Mouse (Mus musculus): Measurements from ENCODE around the gene Ap3d1.

Gene Ap3d1

DNA sequence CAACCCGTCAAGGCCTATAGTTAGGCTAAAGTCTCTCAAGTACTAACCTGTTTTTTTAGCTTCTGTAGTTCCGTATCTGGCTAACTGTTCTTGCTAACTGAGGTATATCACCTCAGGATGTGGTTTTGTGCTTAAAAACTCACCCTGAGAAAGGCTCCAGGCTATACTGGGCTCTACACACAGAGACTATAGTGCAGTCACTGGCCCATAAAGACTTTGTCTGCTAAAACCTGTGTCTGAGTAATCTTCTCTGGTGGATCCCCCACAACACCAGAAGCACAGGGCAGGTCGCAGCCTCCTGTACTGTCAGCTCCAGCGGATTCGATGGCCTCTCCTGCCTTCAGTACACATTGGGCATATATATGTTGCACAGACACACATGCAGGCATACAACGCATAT, 60.1 kb downstream of the Ap3d1 start:
- DNase-seq (ENCODE audit: low spot score) = no peak

DNA sequence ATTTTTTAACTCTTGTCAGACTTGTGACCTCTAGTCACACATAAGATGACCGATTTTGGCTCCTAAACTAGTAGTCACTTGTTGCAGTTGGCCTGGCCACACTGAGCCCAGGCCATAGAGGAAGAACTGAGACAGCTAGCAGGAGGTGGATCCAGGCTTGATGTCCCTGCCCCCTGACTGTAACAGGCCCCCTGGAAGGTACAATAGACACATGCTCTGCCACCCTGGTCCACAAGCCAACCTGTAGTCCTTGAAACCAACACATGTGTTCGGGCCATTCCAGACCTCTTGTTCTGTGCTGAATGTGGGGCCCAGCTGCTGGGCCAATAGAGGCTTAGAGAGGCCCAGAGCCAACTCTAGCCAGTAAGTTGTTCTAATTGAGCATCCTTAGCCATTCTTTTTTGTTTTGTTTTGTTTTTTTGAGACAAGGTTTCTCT, 61.8 kb downstream of the Ap3d1 start:
- DNase-seq (ENCODE audit: low spot score) = no peak

DNA sequence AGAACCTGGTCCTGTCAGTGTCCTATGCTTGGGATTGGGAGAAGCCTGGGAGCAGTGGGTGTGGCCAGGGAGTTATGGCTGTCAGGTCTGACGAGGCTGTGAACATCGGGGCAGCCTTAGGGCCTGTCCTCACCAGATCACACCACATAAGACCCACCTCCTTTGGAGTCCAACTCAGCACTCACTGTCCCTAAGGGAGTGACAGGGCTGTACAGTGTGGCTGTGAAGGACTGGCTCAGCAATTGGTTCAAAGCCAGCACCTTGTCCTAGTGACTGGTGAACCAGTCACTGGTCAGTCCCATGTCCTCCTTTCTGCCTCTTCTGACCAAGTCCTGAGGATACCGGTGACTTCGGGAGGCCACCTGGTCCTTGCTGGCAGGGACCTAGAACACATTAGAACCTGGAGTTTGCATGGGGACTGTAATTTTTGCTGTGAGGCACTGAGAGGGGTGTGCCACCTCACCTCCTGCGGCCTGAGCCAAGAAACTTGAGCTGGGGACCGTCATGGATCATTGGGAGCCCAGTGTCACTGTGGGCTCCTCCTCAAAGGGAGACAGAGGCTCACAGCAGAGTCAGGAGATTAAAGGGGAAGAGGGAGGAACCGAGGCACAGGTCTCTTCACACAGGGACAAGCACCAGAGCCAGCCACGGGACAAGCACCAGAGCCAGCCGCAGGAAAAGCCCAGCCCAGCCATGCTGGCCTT, 62.4 kb downstream of the Ap3d1 start:
- no peak for DNase-seq (ENCODE audit: low spot score)

DNA sequence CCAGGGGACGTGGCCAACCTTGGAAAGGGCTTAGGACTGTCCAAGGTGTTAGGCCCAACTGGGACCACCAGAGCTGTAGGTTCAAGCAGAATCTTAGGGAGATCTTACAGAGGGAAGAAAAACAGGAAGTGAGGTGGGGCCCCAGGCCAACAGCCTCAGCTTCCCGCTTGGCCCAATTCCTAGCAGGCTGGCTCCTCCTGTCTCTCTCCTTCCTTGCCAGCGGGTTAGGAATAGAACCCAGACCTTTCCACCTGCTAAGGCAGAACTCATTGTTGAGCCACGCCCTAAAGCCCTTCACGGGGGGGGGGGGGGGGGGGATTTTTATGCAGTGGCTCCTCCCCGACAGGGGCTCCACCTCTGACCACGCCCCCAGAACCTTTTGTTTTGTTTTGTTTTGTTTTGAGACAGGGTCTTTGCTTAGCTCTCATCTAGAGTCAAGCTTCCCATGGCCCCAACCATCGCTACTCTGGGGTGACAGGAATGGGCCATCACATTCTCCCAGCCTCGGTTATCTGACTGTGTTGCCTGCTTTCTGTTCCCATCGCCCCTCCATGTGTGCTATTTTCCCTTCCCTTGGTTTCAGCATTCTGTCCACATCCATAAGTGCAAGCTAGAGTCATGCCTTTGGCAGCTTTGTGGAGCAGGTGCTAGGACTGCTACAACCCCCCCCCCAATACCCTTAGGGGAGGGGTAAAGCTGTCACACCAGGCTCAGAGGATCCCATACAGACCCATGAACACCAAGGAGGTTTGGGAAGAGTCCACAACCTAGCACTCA, 63.3 kb downstream of the Ap3d1 start:
- no peak for DNase-seq (ENCODE audit: low spot score)

DNA sequence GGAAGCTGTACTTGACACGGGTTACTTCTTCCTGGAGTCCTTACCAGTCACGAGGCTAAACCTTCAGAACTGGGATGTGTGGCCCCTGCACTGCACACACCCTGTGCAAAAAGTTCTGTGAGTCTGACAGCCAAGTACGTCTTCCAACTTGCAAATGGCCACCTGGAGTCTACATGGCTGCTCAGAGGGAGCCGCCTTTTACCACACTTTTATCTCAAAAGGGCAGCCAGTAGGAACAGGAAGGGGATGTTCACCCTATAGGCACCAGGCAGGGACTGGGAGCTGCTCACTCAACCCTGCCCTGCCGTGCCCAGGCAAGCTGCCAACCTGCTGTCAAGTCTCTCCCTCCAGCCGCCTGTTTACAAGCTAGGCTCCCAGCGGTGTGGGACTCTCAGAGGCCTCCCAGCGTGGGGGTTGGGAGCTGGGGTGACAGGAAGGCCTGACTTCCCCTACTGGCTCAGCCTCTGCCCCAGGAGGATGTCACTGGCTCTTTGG, 64.1 kb downstream of the Ap3d1 start, which contains the start of gene Mknk2:
Gene Mknk2, minus strand, starts transcription at position 171 of the 495 bp plus-strand sequence.
- peak; percentile 89 for DNase-seq (ENCODE audit: low spot score)

DNA sequence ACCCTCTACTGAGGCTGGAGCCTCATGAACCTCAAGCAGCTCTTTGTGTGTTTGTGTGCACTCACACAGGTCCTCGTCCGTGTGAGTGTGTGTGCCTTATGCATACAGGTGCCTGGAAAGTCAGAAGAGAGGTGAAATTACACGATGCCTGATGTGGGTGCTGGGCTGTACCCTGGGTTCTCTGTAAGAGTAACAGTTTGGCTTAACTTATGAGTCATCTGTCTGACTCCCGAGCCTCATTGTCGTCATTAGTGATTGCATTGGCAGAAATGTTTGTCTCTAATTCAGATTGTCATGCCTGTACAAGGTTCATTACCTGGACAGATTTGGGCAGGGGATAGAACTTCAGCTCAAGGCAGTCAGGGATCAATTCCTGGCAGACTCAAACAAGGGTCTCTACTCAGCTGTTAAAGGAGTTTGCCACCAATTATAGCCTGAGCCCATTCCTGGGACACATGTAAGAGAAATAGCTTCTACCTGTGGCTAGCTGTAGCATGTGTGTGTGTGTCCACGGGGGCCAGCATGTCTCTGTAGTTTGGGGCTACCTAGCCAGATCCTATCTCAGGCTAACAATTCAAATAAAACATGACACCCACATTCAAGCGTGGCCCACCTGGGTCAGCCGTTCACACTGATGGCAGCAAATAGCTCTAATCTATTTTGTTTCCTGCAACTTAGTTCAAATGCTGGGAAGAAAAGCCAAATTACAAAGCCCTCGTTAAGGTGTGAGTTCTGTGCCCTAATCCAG, 64.8 kb downstream of the Ap3d1 start:
- no peak for DNase-seq (ENCODE audit: low spot score)

DNA sequence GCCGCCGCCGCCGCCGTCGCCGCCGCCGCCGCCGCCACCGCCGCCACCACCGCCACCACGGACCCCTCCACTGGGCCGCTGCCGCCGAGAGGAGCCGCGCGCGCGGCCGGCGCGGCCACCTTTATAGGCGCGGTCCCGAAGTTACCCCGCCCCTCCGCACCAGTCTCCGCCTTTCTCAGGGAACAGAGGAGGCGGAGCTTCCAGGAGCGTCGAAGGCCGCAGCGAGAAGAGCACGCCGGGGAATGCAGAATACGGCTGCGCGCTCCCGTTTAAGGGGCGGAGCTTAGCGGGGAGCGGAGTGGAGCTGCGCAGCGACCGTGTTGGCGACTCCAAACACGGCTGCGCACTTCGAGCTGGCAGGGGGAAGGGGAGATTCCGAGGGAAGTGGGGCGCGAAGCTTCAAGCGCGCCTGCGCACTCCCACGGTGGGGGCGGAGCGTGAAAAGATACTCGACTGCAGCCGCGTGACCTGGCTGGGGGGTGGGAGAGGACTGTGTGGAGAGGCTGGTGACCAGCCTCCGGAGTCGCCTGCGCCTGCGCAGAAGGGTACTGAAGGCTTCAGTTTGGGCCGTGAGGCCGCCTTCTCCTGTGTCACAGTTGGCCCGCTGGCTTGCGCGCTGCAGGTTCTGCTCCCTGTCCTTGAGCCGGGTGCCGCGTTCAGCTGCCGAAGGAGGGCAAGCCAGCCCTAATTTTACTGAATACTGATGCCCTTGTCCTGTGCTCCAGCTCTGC, 65.7 kb downstream of the Ap3d1 start:
- DNase-seq (ENCODE audit: low spot score) = peak; percentile 99

DNA sequence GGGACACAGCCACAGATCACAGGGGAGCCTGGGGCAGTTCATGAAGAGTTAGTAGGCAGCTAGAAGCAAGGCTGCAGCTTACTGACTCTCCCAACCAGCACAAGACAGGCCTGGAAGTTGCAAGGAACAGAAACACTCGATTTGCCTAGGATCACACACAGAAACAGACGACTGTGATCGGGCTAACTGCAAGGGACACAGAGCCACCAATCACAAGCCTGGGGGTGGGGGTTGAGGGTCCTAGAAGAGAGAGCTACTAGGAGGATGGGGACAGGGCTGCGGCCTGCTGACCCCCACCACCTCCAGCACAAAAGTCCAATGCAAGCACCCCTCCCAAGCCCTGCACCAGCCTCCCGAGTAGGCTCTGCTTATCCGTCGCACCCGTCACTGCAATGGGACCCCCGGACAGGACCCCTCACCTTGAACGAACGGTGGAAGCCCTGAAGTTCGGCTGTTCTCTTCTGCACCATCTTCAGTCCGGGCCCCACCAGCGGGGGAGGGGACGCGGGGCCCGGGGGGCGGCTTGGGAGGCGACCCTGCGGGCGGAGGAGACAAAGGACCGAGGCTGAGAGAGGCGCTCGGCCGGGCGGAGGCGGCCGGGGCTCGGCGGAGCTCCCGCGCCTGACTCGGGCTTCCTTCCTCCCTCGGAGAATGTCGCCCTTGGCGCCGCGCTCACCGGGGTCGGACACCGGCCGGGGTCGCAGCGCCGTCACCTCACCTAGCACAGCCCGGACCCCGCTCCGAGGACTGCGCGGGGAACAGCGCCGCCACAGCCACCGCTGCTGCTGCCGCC, 66.5 kb downstream of the Ap3d1 start:
- no peak for DNase-seq (ENCODE audit: low spot score)

DNA sequence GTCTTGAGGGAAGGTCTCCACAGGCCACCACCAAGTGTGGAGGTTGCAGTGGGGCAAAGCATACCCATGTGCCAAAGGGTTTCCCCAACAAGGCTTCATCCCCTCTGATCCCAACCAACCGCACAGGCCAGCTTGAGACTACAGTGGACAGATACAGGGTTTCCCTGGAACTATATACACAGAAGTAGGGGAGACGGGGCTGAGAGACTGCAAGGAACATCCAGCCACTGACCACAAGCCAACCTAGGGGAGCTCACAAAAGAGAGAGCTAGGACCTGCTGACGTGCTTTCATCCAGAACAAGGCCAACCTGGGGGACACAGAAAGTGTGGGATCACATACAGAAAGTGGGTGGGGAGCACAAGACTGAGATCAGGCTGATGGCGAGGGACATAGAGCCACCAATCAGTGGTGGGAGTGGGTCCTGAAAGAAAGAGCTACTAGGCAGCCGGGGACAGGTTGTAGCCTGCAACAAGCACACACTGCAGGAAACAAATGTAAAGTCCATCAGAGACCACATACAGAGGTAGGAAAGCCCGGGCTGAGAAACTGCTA, 67.1 kb downstream of the Ap3d1 start:
- no peak for DNase-seq (ENCODE audit: low spot score)

DNA sequence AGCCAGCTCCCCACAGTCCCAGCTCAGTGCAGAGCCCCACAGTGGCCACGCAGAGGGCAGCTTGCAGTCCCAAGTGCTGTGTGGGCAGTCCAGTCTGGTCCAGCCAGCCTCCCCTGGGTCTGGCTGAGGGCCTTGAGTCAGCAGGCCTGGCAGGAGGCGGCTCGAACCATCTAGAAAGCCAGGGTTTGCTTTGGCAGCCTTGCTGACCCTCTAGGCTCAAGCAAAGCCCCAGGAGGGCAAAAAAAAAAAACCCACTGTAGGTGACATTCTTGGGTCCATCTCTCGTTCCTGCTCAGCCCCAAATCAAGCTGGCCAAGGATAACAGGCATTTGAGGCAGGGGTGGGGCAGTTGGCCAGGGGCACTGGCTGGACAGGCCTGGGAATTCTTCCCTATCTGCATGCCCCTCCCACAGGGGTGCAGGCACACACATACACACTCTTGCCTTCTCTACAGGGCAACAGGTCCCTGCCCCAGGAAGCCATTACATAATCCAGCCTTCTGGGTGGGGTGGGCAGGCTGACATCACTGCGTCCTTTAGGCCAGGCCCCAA, 67.8 kb downstream of the Ap3d1 start:
- DNase-seq (ENCODE audit: low spot score) = no peak

DNA sequence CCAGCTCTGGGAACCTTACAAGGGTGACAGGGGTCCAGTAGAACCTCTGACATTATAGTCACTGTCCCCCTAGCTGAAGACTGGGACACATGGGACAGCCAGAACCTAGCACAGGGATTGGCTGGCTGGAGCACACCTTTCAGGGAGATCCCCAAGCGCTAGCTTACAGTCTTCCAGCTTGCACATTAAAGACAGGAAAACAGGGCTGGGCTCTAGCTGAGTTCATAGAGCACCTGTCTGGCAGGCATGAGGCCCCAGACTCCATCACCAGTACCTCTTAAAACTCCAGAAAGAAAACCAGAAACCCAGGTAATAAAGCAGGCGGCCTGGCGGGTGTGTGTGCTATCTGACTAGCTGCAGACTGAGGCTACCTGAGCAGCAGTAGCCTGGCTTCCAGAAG, 68.4 kb downstream of the Ap3d1 start:
- DNase-seq (ENCODE audit: low spot score) = no peak

DNA sequence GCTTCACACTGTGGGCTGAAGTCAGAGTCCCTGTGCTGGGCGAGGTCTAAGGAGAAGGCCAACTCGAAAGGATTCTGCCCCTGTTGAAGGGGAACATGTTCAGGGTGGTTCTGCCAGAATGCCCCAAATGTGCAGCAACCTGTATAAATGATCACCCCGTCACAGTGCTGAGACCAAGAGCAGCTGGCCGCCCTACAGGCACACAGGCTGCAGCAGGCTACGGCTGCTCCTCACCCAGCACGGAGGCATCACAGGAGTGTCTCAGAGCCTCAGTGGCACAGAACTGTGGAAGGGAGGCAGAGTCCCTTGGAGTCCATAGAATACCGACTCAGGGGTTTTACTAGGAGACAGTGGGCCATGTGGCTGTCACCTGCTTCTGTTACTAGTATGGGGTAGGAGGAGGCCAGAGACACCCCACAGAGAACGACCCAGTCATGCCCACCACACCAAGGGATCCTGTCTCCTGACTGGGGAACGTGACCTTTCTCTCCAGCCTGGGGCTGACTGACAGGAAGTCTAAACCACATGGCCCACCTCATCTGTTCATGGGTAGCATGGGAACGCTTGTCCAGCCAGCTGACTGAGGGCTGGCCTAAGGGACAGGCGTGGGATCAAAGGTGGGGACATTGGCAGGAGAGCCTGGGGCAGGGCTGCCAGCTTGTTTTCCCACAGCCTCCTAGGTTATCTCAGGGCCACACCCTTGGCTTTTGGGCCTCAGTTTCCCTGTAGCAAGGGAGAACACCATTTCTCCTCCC, 70.0 kb downstream of the Ap3d1 start:
- DNase-seq (ENCODE audit: low spot score) = no peak

DNA sequence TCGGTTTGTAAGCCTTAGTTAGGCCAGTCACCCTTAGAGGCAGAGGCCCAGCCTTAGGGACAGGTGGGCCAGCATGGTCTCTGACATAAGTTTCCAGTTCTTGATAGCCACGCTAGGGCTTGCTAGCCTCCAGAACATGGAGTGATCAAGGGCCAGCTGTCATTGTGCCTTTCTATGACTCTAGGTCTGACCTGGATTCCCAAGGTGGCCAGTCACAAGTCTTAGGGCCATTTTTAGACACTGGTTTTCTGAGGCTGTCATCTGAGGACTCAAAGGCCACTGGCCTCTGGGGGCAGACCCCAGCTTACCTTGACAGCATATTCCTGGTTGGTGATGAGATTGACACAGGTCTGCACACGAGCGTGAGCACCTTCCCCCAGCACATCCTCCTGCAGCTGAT, 70.8 kb downstream of the Ap3d1 start:
- no peak for DNase-seq (ENCODE audit: low spot score)

DNA sequence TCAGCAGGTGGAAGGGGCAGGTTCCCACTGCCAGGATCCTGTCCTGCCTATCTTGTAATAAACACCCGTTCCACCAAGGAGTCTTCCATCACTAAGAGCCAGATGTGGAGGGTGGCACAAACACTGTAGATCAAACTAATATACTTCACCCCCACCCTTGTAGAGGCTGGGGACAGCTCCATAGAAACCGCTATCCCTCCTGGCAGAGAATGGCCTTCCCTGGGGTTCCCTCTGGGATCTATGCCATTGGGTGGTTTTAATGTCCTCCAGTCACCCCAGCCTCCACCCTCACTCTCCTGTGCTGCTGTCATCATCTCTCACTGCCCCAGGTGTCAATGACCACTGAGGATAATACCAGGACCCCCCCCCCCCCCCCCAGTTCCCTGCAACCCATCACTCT, 71.5 kb downstream of the Ap3d1 start:
- no peak for DNase-seq (ENCODE audit: low spot score)

DNA sequence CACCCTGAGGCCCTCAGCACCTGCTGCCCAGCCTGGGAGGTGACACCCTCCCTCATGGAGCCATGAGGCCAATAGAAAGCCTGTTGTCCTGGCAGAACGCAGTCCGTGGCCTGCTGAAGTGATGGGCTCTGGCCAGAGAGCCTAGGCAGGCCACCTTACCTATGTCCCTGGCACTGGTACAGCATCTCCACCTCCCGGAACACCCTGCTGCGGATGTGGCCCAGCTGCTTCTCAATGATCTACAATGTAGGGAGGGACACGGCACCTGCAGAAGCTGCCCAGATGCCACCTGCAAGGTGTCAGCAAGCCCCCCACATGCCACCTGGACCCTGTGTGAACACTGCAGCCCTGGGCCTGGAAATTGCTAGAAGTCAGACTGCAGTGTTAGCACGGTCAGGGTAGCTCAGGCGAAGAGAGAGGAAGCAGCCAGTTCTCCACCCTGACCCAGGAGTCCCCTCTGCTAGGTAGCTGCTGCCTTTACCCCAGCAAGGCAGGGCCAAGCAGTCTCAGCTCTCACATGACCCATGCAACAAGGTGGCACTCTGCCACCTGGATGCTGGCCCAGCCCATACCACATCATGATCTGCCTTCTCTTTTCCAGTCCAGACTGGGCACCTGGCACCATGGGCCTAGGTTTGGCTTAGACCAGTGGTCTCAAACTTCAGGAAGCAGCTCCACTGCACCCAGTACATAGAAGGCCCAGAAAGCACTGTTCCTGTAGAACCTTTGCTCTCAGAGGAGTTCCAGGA, 72.2 kb downstream of the Ap3d1 start:
- DNase-seq (ENCODE audit: low spot score) = no peak

DNA sequence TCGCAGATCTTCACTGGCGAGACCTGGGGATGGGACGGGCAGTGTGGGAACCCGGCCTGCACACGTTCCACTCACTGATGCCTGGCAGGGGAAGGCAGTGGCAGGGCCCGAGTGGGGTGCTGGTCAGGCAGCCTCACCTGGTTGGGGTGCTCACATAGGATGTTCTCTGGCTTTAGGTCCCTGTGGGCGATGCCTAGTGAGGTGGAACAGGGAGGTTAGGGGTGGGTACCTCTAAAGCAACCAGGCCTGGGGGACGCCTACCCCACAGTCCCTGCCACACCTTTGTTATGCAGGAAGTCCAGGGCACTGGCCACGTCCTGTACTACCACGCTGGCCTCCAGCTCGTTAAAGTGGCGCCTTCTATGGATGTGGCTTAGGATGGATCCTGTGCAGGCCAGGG, 73.0 kb downstream of the Ap3d1 start:
- no peak for DNase-seq (ENCODE audit: low spot score)

DNA sequence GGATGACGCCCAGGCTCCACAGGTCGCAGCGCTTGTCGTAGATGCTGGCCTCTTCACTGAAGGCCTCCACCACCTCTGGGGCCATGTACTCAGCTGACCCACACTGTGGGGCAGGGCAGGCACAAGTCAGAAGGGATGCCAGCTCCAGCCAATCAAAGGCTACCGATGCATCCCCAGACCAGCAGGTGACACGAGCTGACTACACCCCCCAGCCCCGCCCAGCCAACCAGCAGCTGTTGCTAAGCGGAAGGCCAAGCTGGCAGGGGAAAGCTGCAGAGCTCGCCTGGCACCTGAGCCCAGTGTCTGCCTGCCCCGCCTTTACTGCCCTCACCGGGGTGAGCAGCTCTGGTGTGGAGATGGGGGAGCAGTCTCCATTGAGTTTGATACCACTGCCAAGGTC, 73.5 kb downstream of the Ap3d1 start:
- no peak for DNase-seq (ENCODE audit: low spot score)

DNA sequence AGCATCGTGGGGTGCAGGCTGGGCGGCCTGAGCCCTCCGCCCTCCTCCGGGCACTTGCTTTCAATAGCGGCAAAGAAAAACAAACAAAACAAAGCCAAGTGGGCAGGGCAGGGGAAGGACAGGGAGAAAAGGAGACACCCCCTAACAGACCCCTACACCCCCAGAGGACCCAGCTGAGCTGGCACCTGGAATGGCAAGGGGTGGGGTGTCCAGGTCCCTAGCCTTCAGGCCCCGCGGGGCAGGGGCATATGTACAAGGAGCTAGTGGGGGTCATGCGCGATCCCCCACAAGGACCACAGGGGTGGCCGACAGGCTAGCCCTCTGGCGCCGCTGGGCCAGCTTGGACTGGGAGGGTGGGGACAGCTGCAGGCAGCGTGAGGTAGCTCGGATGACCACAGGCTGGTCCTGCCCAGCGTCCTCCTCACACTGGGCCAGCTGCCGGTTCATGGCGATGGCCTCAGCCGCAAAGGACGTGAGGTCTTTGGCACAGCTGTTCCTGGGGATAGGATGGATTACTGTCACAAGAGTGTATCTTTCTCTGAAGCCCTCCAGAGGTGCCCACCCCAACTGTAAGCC, 75.1 kb downstream of the Ap3d1 start:
- no peak for DNase-seq (ENCODE audit: low spot score)
